Mouse (Mus musculus) heart, embryonic 16.5 days (tissue): ENCODE data around the gene Henmt1. TPM values are rescaled to one million over a fixed set of nuclear protein-coding genes. Genes with fewer than 3 reads are reported as not detected.

ENCODE experiments used
- ATAC-seq: fragments of 200-750 bp; cut with Nextera tagmentation; replicated peaks from 2 replicates; pipeline ENCODE4 v1.8.0; 2017; ENCODE audit warnings: moderate number of reproducible peaks; ENCODE audit not compliant: insufficient read depth, low FRiP score; ENCODE audit errors: extremely low read depth
- H3K27ac ChIP-seq: fragments of 300-500 bp; sonication (generic); 2 replicates; pipeline ENCODE4 v1.5.1; 2014; ENCODE audit warnings: mild to moderate bottlenecking, low read length, control low read depth, moderate library complexity
- H3K27me3 ChIP-seq: fragments of 300-500 bp; sonication (generic); 2 replicates; pipeline ENCODE4 v1.6.1; 2014; ENCODE audit warnings: low read length, mixed read lengths; ENCODE audit not compliant: control insufficient read depth, insufficient read depth
- H3K36me3 ChIP-seq: fragments of 300-500 bp; sonication (generic); 2 replicates; pipeline ENCODE4 v1.6.1; 2014; ENCODE audit not compliant: control insufficient read depth, insufficient read depth
- H3K4me1 ChIP-seq: fragments of 300-500 bp; sonication (generic); 2 replicates; pipeline ENCODE4 v1.6.1; 2014; ENCODE audit warnings: low read length, mixed read lengths; ENCODE audit not compliant: control insufficient read depth, insufficient read depth
- H3K4me2 ChIP-seq: fragments of 300-500 bp; sonication (generic); 2 replicates; pipeline ENCODE4 v1.6.1; 2014; ENCODE audit warnings: low read depth, mild to moderate bottlenecking, control low read depth, low read length
- H3K4me3 ChIP-seq: fragments of 300-500 bp; sonication (generic); 2 replicates; pipeline ENCODE4 v1.5.1; 2014; ENCODE audit warnings: mild to moderate bottlenecking, control low read depth, low read length
- H3K9ac ChIP-seq: fragments of 300-500 bp; sonication (generic); 2 replicates; pipeline ENCODE4 v1.6.1; 2014; ENCODE audit warnings: low read length, control low read depth
- H3K9me3 ChIP-seq: fragments of 300-500 bp; sonication (generic); replicated peaks from 2 replicates; pipeline ENCODE4 v1.6.1; 2016; ENCODE audit warnings: low read length; ENCODE audit not compliant: control insufficient read depth
- WGBS: fragments of 180-500 bp; shearing (Covaris S2); extraction: QIAGEN DNeasy Blood & Tissue Kit; methylation state at CpG from one replicate; pipeline ENCODE4 v1.1.7; 2014; 5-methylcytosine and 5-hydroxymethylcytosine counted together
- polyA plus RNA-seq: library from polyadenylated mRNA; unstranded; fragments of >200 nt; fragmentation: Nextera tagmentation; extraction: Ambion mirVana; gene quantifications from 2 replicates; pipeline ENCODE4 v1.2.1, GENCODE M21; 2015

Gene Henmt1
- polyA plus RNA-seq, 1 experiment from 2014 or later: 0.39 TPM

DNA sequence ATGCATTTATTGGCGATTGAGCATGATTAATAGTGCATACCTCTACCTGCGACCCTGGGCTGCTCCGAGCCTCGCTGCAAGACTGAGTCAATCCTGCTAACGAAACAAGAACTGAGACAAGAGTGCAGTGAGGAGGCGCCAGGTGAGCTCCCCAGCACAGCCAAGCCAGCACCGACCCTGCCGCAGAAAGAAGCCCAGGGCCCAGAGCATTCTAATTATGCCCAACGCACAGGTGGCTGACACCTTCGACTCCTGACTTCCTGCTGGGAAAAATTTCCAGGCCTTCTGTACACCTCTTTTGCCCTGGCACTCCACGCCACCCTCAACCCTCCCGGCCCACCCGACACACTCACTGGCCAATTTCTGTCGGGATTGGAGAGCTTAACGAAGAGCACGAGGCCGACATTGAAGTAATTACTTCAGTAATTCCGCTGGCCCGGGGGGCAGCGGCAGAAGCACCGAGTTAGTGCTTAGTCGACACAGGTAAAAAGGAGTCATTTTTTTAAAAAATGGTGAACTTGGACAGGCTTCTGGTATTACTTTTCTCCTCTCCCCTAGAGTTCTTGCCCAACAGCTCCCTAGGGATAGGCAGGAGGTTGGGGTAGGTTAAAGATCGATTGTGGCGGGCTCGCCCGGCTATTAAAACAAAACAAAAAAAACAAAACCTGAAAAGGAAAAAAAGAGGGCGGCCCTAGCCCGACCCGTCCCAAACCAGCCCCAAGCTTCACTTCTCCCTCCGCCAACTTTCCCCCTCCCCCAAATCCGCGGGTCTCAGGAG, 29.2 kb upstream of the Henmt1 start:
- Histone ChIP-seq H3K4me3 (peak overlapping the region; percentile 91), H3K27ac (peak overlapping the region; percentile 100), H3K4me2 (peak overlapping the region; percentile 97), H3K27me3 (no peaks in the 10 kb centered on the region), H3K9ac (peak overlapping the region; percentile 92), H3K9me3 (no peaks in the 10 kb centered on the region), H3K4me1 (peaks cover 15% of the 10 kb centered on the region), H3K36me3 (peaks cover 10% of the 10 kb centered on the region)
- WGBS: under 1% methylated on average over 31 of the region's 32 CpGs
- no peak for ATAC-seq

DNA sequence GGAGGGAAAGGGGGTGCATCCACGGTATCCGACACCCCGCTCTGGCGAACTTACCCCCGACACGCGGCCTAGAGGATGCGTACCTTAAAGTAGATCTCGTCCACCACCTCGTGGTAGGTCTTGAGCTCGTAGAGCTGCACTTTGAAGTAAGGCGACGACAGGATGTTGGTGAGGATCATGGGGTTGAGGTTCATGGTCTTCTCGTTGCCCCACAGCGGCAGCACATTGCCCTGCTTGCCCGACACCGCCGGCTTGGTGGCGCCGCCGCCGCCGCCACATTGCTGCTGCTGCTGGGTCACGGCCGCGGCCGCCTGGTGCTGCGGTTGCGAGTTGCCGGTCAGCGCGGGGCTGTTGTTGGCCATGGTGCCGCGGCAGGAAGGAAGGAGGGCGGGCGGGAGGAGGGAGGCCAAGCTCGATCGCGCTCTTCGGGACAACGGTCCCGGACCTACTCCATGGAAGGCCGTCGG, 28.6 kb upstream of the Henmt1 start:
- Histone ChIP-seq H3K36me3 (0 out of 2 replicates have a peak, but pooled peaks cover 6% of the 10 kb centered on the region), H3K4me3 (peak overlapping the region; percentile 91), H3K9ac (peak overlapping the region; percentile 92), H3K9me3 (no peaks in the 10 kb centered on the region), H3K4me2 (peak overlapping the region; percentile 97), H3K27ac (peak overlapping the region; percentile 100), H3K4me1 (peaks cover 15% of the 10 kb centered on the region), H3K27me3 (no peaks in the 10 kb centered on the region)
- WGBS: 0% methylated on average over 43 of the region's 44 CpGs
- peak; percentile 84 for ATAC-seq

DNA sequence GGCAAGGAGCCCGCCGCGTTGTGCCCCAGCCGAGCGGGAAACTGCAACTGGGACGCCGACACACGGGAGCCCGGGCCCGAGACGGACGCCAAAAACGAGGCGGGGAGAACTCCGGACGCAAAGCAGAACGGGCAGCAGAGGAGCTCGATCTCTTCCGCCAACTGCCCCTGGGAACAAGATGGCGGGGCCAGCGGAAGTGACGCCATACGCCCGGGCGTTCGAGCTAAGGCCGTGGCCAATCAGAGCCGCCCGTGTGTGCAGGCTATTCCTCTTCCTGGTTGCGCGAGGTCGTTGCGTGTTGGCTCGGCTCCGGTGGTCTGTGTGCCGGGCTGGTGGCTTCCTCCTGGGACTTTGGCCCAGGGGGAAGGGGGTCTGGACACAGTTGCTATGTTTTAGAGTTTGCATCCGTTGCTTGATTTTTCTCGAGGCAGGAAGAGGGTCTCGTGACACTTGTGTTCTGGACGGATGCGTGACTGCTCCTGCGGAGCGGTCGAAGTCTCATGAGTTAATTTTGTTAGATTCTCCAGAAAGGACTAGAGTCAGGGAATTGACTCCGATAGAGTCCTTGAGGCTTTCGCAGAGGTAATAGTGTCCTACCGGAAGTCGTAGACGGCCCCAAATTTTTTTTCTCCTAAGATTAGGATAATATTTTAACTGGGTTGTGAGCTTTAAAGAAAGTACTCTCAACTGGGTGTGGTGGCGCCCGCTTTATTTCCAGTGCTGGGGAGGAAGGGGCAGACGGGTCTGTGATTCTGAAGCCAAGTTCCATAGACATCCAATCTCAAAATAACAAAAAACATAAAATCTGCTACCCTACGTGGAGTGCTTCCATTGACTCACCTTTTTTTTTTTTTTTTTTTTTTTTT, 27.9 kb upstream of the Henmt1 start, which contains the start of gene Prpf38b:
Gene Prpf38b, minus strand, starts transcription at position 180 of the 866 bp plus-strand sequence.
- H3K9ac ChIP-seq: peak within 1 kb of the TSS; percentile 92
- H3K4me3 ChIP-seq: peak within 1 kb of the TSS; percentile 91
- H3K4me1 ChIP-seq: peaks cover 15% of the 10 kb centered on the region
- peak within 1 kb of the TSS; percentile 100 for H3K27ac ChIP-seq
- H3K9me3 ChIP-seq: no peaks in the 10 kb centered on the region
- no peaks in the 10 kb centered on the region for H3K27me3 ChIP-seq
- 0 out of 2 replicates have a peak, but pooled peaks cover 2% of the 10 kb centered on the region for H3K36me3 ChIP-seq
- H3K4me2 ChIP-seq: peak within 1 kb of the TSS; percentile 97
- peak; percentile 98 for ATAC-seq
- WGBS: 1% methylated on average over 53 of the region's 53 CpGs

DNA sequence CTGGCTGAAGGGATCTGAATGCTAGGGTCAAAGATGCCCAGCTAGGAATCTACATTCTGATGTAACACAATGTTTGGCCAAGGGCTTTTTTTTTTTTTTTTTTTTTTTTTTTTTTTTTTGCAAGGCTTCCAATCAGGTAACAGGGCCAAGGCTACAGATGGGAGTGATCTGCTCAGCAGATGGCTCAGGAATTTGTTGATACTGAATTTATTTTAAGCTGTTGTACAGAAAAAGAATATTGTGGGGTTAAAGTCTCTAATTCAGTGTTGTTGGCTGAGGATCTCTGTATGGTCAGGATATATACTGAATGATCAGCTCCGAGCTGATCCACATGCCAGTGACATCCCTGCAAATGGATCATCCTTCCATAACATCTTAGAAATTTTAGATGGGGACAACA, 23.7 kb upstream of the Henmt1 start:
- no peak overlapping the region for H3K27ac ChIP-seq
- H3K4me2 ChIP-seq: no peak overlapping the region
- H3K36me3 ChIP-seq: no peaks in the 10 kb centered on the region
- H3K9ac ChIP-seq: no peak overlapping the region
- peaks cover 3% of the 10 kb centered on the region; the same call in 1 of the 2 replicates for H3K4me1 ChIP-seq
- no peak for ATAC-seq
- 73% methylated on average over 1 of the region's 1 CpGs for WGBS
- H3K4me3 ChIP-seq: no peak overlapping the region
- no peaks in the 10 kb centered on the region for H3K27me3 ChIP-seq
- H3K9me3 ChIP-seq: no peaks in the 10 kb centered on the region

DNA sequence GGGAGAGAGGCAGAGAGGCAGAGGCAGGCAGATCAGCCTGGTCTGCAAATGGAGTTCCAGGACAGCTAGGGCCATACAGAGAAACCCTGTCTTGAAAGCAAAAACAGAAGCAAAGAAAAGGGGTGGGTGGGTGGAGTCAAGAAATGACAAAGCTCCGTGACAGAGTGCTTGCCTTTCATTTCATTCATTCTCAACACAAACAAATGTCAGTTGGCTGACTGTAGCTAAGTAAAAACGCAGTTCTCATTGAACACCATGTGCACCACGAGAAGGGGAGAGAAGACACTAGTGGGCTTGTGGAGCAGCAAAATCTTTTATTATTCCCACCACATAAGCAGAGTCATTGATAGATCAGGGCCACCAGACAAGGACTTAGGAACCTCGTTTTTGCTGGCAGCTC, 22.8 kb upstream of the Henmt1 start:
- Histone ChIP-seq H3K4me1 (peaks cover 3% of the 10 kb centered on the region; the same call in 1 of the 2 replicates), H3K4me2 (no peak overlapping the region), H3K36me3 (no peaks in the 10 kb centered on the region), H3K9ac (no peak overlapping the region), H3K27ac (no peak overlapping the region), H3K27me3 (no peaks in the 10 kb centered on the region), H3K9me3 (no peaks in the 10 kb centered on the region), H3K4me3 (no peak overlapping the region)
- no peak for ATAC-seq
- 48% methylated on average over 4 of the region's 4 CpGs for WGBS

DNA sequence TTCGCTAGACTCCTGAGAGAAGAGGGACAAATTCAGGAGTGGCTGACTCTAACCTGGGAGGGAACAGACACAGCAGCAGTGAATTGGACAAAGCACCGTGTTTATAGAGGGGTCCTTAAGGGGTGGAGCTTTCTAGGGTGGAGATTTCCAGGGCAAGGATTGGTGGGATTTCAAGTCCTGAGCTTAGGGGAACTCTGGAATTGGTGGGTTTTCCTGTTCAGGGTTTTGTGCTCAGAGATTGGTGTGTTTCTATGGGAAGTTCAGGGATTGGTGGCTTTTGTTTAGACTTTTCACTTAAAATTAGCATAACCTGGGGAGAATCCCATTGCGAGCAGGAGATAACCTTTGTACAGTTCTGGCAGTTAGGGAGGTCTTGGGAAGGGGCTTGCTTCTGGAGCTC, 21.7 kb upstream of the Henmt1 start:
- H3K4me1 ChIP-seq: no peaks in the 10 kb centered on the region
- no peaks in the 10 kb centered on the region for H3K9me3 ChIP-seq
- ATAC-seq: no peak
- H3K27ac ChIP-seq: no peak overlapping the region
- no peaks in the 10 kb centered on the region for H3K27me3 ChIP-seq
- WGBS: 55% methylated on average over 3 of the region's 3 CpGs
- no peak overlapping the region for H3K4me2 ChIP-seq
- H3K4me3 ChIP-seq: no peak overlapping the region
- H3K36me3 ChIP-seq: no peaks in the 10 kb centered on the region
- no peak overlapping the region for H3K9ac ChIP-seq

DNA sequence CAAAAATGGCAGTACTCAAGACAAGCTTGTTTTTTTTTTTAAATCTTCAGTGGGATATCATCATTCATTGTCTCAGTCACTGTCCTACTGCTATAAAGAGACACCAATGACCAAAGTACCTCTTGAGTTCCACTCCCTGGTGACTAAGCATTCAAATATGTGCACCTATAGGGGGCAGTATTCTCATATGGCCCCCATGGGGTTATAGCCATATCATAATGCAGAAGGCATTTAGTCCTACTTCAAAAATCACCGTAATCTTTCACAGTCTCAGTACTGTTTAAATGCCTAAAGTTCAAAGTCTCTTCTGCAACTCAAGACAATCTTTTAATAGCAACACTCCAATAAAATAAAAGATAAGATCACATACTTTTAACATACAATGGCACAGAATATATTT, 20.8 kb upstream of the Henmt1 start:
- H3K9me3 ChIP-seq: no peaks in the 10 kb centered on the region
- H3K4me2 ChIP-seq: no peak overlapping the region
- no peaks in the 10 kb centered on the region for H3K27me3 ChIP-seq
- 86% methylated on average over 1 of the region's 1 CpGs for WGBS
- H3K9ac ChIP-seq: no peak overlapping the region
- H3K36me3 ChIP-seq: no peaks in the 10 kb centered on the region
- no peak for ATAC-seq
- no peak overlapping the region for H3K4me3 ChIP-seq
- no peak overlapping the region for H3K27ac ChIP-seq
- no peaks in the 10 kb centered on the region for H3K4me1 ChIP-seq

DNA sequence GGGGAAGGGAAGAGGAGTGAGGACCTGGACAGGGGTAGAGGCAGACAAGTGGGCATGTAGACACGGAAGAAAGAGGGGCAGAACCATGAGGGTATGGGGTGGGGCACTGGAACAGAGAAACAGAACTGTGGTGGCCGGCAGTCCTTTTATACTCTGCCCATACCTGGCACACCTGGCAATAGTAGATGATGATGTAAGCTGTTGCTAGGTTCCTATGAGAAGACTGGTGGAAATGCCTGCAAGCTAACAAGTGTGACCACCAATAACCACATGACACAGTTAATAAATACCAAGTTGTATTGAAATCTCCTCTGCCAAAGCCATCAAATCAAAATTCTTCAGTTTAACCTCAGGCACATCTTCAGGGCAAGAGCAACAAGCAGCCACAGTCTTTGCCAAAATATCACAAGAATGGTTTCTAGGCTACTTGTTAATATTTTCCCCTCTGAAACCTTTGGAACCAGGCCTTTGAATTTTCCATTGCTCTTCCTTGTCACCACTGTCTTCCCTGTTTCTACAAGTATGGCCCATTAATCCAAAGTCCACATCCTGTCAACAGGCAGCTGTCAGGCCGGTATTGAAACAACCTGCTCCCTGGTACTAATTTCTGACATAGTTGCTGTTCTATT, 19.1 kb upstream of the Henmt1 start:
- 81% methylated on average over 3 of the region's 3 CpGs for WGBS
- Histone ChIP-seq H3K27ac (no peak overlapping the region), H3K4me1 (no peaks in the 10 kb centered on the region), H3K9ac (no peak overlapping the region), H3K9me3 (no peaks in the 10 kb centered on the region), H3K36me3 (no peaks in the 10 kb centered on the region), H3K4me2 (no peak overlapping the region), H3K27me3 (no peaks in the 10 kb centered on the region), H3K4me3 (no peak overlapping the region)
- ATAC-seq: no peak
